Mouse (Mus musculus) limb, embryonic 14.5 days (tissue): ENCODE results near the gene Rhbdf1. TPM values are rescaled to one million over a fixed set of nuclear protein-coding genes. Genes with fewer than 3 reads are reported as not detected.

Source experiments
- ATAC-seq: fragments of 200-750 bp; cut with Nextera tagmentation; 2 replicates; pipeline ENCODE4 v1.8.0; 2017; ENCODE audit warnings: low read depth, moderate number of reproducible peaks, moderate TSS enrichment; ENCODE audit not compliant: low FRiP score
- DNase-seq: peaks from one replicate; pipeline ENCODE4 v3.0.0-alpha.2; 2015; ENCODE audit warnings: low spot score
- H3K27ac ChIP-seq: fragments of 300-500 bp; sonication (generic); replicated peaks from 2 replicates; pipeline ENCODE4 v1.5.1; 2014; ENCODE audit warnings: low read depth, mild to moderate bottlenecking, low read length, moderate library complexity, mixed read lengths
- H3K27me3 ChIP-seq: fragments of 300-500 bp; sonication (generic); 2 replicates; pipeline ENCODE4 v1.6.1; 2014; ENCODE audit warnings: low read length, mixed read lengths; ENCODE audit not compliant: control insufficient read depth, insufficient read depth
- H3K36me3 ChIP-seq: fragments of 300-500 bp; sonication (generic); 2 replicates; pipeline ENCODE4 v1.6.1; 2014; ENCODE audit warnings: mild to moderate bottlenecking, low read length, moderate library complexity, mixed read lengths; ENCODE audit not compliant: control insufficient read depth, insufficient read depth
- H3K4me1 ChIP-seq: fragments of 300-500 bp; sonication (generic); 2 replicates; pipeline ENCODE4 v1.6.1; 2014; ENCODE audit warnings: antibody characterized with exemption, low read length, mixed read lengths; ENCODE audit not compliant: control insufficient read depth, insufficient read depth
- H3K4me2 ChIP-seq: fragments of 300-500 bp; sonication (generic); replicated peaks from 2 replicates; pipeline ENCODE4 v1.6.1; 2014; ENCODE audit warnings: low read depth, mild to moderate bottlenecking, low read length, moderate library complexity; ENCODE audit not compliant: severe bottlenecking
- H3K4me3 ChIP-seq: fragments of 300-500 bp; sonication (generic); replicated peaks from 2 replicates; pipeline ENCODE4 v1.5.1; 2014; ENCODE audit warnings: low read length
- H3K9ac ChIP-seq: fragments of 300-500 bp; sonication (generic); 2 replicates; pipeline ENCODE4 v1.6.1; 2014; ENCODE audit warnings: mild to moderate bottlenecking, low read depth, low read length, moderate library complexity; ENCODE audit not compliant: severe bottlenecking
- H3K9me3 ChIP-seq: fragments of 300-500 bp; sonication (generic); 2 replicates; pipeline ENCODE4 v1.6.1; 2016; ENCODE audit warnings: low read length; ENCODE audit not compliant: control insufficient read depth
- POLR2A ChIP-seq: fragments of 200-500 bp; IDR thresholded peaks from 2 replicates; pipeline ENCODE4 v1.8.0; 2012; ENCODE audit warnings: inconsistent platforms, mild to moderate bottlenecking, moderate library complexity, borderline replicate concordance; ENCODE audit not compliant: insufficient read depth, insufficient read length; ENCODE audit errors: extremely low read depth
- WGBS: fragments of 180-500 bp; shearing (Covaris S2); extraction: QIAGEN DNeasy Blood & Tissue Kit; methylation state at CpG from one replicate; pipeline ENCODE4 v1.1.7; 2014; 5-methylcytosine and 5-hydroxymethylcytosine counted together
- polyA plus RNA-seq, 2 experiments: library from polyadenylated mRNA; depleted of rRNA in 1 of 2; stranded (reverse) in 1 of 2; unstranded in 1 of 2; fragments of >200 nt; fragmentation: Nextera tagmentation in 1 of 2; extraction: Ambion mirVana in 1 of 2; gene quantifications; 2 replicates each; pipeline versions ENCODE4 v1.2.1 to v1.2.3; 2012 to 2014

The Rhbdf1 gene
- polyA plus RNA-seq, 2 experiments, result 61.5 to 136 TPM

GRCm38 (mm10) chr11:32178506-32178905 is 43.6 kb downstream of the Rhbdf1 start:
- Histone ChIP-seq H3K4me3 (no peak overlapping the region), H3K4me2 (no peak overlapping the region), H3K27me3 (no peaks in the 10 kb centered on the region), H3K4me1 (no peaks in the 10 kb centered on the region), H3K36me3 (no peaks in the 10 kb centered on the region), H3K9me3 (no peaks in the 10 kb centered on the region), H3K9ac (no peak overlapping the region), H3K27ac (no peak overlapping the region)
- no peak for TF ChIP-seq POLR2A
- DNase-seq (no peak), ATAC-seq (no peak)
- 77% methylated on average over 1 of the region's 1 CpGs for WGBS

- TF ChIP-seq POLR2A, result no peak
- no peaks in the 10 kb centered on the region for H3K36me3 ChIP-seq
- H3K4me1 ChIP-seq, result no peaks in the 10 kb centered on the region
- no peak for DNase-seq
- no peak overlapping the region for H3K4me2 ChIP-seq
- no peak overlapping the region for H3K27ac ChIP-seq
- no peak overlapping the region for H3K9ac ChIP-seq
- H3K4me3 ChIP-seq, result no peak overlapping the region
- H3K27me3 ChIP-seq, result no peaks in the 10 kb centered on the region
- ATAC-seq, result no peak
- H3K9me3 ChIP-seq, result no peaks in the 10 kb centered on the region
- WGBS, result 76% methylated on average over 4 of the region's 4 CpGs
Measured at GRCm38 (mm10) chr11:32166683-32167082, 55.4 kb downstream of the Rhbdf1 start.

- Histone ChIP-seq H3K27ac (no peak overlapping the region), H3K27me3 (no peaks in the 10 kb centered on the region), H3K4me3 (peak overlapping the region; percentile 31), H3K36me3 (no peaks in the 10 kb centered on the region), H3K4me1 (no peaks in the 10 kb centered on the region), H3K9ac (peak overlapping the region; percentile 46; the same call in 1 of the 2 replicates), H3K9me3 (no peaks in the 10 kb centered on the region), H3K4me2 (peak overlapping the region; percentile 66)
- ATAC-seq (peak; percentile 90), DNase-seq (peak; percentile 69)
- TF ChIP-seq POLR2A, result no peak
- 13% methylated on average over 28 of the region's 28 CpGs for WGBS
Measured at GRCm38 (mm10) chr11:32161922-32162804, 59.9 kb downstream of the Rhbdf1 start.

GRCm38 (mm10) chr11:32161500-32161899 is 60.6 kb downstream of the Rhbdf1 start:
- Histone ChIP-seq H3K36me3 (no peaks in the 10 kb centered on the region), H3K27ac (no peak overlapping the region), H3K27me3 (no peaks in the 10 kb centered on the region), H3K9ac (no peak overlapping the region; the same call in 1 of the 2 replicates), H3K4me1 (no peaks in the 10 kb centered on the region), H3K4me2 (peak overlapping the region; percentile 66), H3K9me3 (no peaks in the 10 kb centered on the region), H3K4me3 (peak overlapping the region; percentile 31)
- no peak for TF ChIP-seq POLR2A
- ATAC-seq (0 out of 2 replicates have a peak, but pooled peaks have one; percentile 7), DNase-seq (no peak)
- WGBS, result 7% methylated on average over 9 of the region's 9 CpGs

GRCm38 (mm10) chr11:32160341-32160740 is 61.8 kb downstream of the Rhbdf1 start:
- no peak for ATAC-seq
- no peak for TF ChIP-seq POLR2A
- no peaks in the 10 kb centered on the region for H3K9me3 ChIP-seq
- no peak overlapping the region for H3K27ac ChIP-seq
- H3K9ac ChIP-seq, result no peak overlapping the region
- H3K4me2 ChIP-seq, result no peak overlapping the region
- H3K4me1 ChIP-seq, result no peaks in the 10 kb centered on the region
- 79% methylated on average over 7 of the region's 7 CpGs for WGBS
- DNase-seq, result no peak
- H3K36me3 ChIP-seq, result no peaks in the 10 kb centered on the region
- no peak overlapping the region for H3K4me3 ChIP-seq
- H3K27me3 ChIP-seq, result no peaks in the 10 kb centered on the region

Other genes with a start within 250 kb of the Rhbdf1 start
- 15.7 and 17.5 TPM in 2 replicates for gene Nsg2, start 221.8 kb downstream of the Rhbdf1 start, polyA plus RNA-seq (2012; rRNA removed)
- 3.2 and 3.8 TPM in 2 replicates for gene Nsg2, start 221.8 kb downstream of the Rhbdf1 start, polyA plus RNA-seq (2014; fragmentation: Nextera tagmentation; extraction: Ambion mirVana)
- 0.54 and 0.73 TPM in 2 replicates for gene Il9r, start 22.0 kb downstream of the Rhbdf1 start, polyA plus RNA-seq (2012; rRNA removed)
- 0.21 and 0.32 TPM in 2 replicates for gene Il9r, start 22.0 kb downstream of the Rhbdf1 start, polyA plus RNA-seq (2014; fragmentation: Nextera tagmentation; extraction: Ambion mirVana)
- gene Snrnp25, start 16.9 kb downstream of the Rhbdf1 start, polyA plus RNA-seq (2012; rRNA removed), result 31.9 and 46.7 TPM in 2 replicates
- gene Snrnp25, start 16.9 kb downstream of the Rhbdf1 start, polyA plus RNA-seq (2014; fragmentation: Nextera tagmentation; extraction: Ambion mirVana), result 52.1 and 54.5 TPM in 2 replicates
- 27.1 and 27.9 TPM in 2 replicates for gene Mpg, start 4.2 kb upstream of the Rhbdf1 start, polyA plus RNA-seq (2012; rRNA removed)
- gene Mpg, start 4.2 kb upstream of the Rhbdf1 start, polyA plus RNA-seq (2014; fragmentation: Nextera tagmentation; extraction: Ambion mirVana), result 40.1 and 43.9 TPM in 2 replicates
- 88.8 and 114 TPM in 2 replicates for gene Nprl3, start 45.4 kb upstream of the Rhbdf1 start, polyA plus RNA-seq (2012; rRNA removed)
- 29.4 and 30.9 TPM in 2 replicates for gene Nprl3, start 45.4 kb upstream of the Rhbdf1 start, polyA plus RNA-seq (2014; fragmentation: Nextera tagmentation; extraction: Ambion mirVana)
- gene Hba-x, start 54.1 kb upstream of the Rhbdf1 start, polyA plus RNA-seq (2012; rRNA removed), result 70.0 and 113 TPM in 2 replicates
- 197 and 201 TPM in 2 replicates for gene Hba-x, start 54.1 kb upstream of the Rhbdf1 start, polyA plus RNA-seq (2014; fragmentation: Nextera tagmentation; extraction: Ambion mirVana)
- 4,119 and 4,850 TPM in 2 replicates for gene Hba-a1, start 61.2 kb upstream of the Rhbdf1 start, polyA plus RNA-seq (2012; rRNA removed)
- 3,906 and 5,793 TPM in 2 replicates for gene Hba-a1, start 61.2 kb upstream of the Rhbdf1 start, polyA plus RNA-seq (2014; fragmentation: Nextera tagmentation; extraction: Ambion mirVana)
- gene Hbq1b, start 64.7 kb upstream of the Rhbdf1 start, polyA plus RNA-seq (2012; rRNA removed), result 0.87 and 2.4 TPM in 2 replicates
- 0.91 and 1.1 TPM in 2 replicates for gene Hbq1b, start 64.7 kb upstream of the Rhbdf1 start, polyA plus RNA-seq (2014; fragmentation: Nextera tagmentation; extraction: Ambion mirVana)
- 9,478 and 10,620 TPM in 2 replicates for gene Hba-a2, start 74.2 kb upstream of the Rhbdf1 start, polyA plus RNA-seq (2012; rRNA removed)
- 9,964 and 14,532 TPM in 2 replicates for gene Hba-a2, start 74.2 kb upstream of the Rhbdf1 start, polyA plus RNA-seq (2014; fragmentation: Nextera tagmentation; extraction: Ambion mirVana)
- gene Hbq1a, start 77.8 kb upstream of the Rhbdf1 start, polyA plus RNA-seq (2012; rRNA removed), result 0.83 and 1.3 TPM in 2 replicates
- gene Hbq1a, start 77.8 kb upstream of the Rhbdf1 start, polyA plus RNA-seq (2014; fragmentation: Nextera tagmentation; extraction: Ambion mirVana), result 0.97 and 1.3 TPM in 2 replicates
- 44.3 and 52.8 TPM in 2 replicates for gene Sh3pxd2b, start 125.5 kb upstream of the Rhbdf1 start, polyA plus RNA-seq (2012; rRNA removed)
- 31.5 and 31.8 TPM in 2 replicates for gene Sh3pxd2b, start 125.5 kb upstream of the Rhbdf1 start, polyA plus RNA-seq (2014; fragmentation: Nextera tagmentation; extraction: Ambion mirVana)
- gene Ubtd2, start 233.1 kb upstream of the Rhbdf1 start, polyA plus RNA-seq (2012; rRNA removed), result 74.2 and 78.1 TPM in 2 replicates
- 107 and 118 TPM in 2 replicates for gene Ubtd2, start 233.1 kb upstream of the Rhbdf1 start, polyA plus RNA-seq (2014; fragmentation: Nextera tagmentation; extraction: Ambion mirVana)